Mouse (Mus musculus): ENCODE results near the gene Magi1. TPM values are rescaled to one million over a fixed set of nuclear protein-coding genes. Genes with fewer than 3 reads are reported as not detected.
A peak's percentile ranks its signal among the peaks of the same experiment; 100 is the strongest.
"Not testable (repeated sequence)": the region's sequence is repeated elsewhere in the genome, so short reads cannot be mapped to it uniquely, and the experiment has no call there.

Magi1 gene
- total RNA-seq, 2 experiments from 2014 or later, result 27.2 to 29.0 TPM

- not testable (repeated sequence) for DNase-seq (ENCODE audit: low spot score in 2 of 2)
These were observed 280.1 kb downstream of the Magi1 start for GRCm38 (mm10) chr6:94003586-94003985.

- no peak for DNase-seq (ENCODE audit: low spot score in 2 of 2)
These were observed 286.8 kb downstream of the Magi1 start for GRCm38 (mm10) chr6:93996841-93997485.

GRCm38 (mm10) chr6:93987561-93987960 lies 296.2 kb downstream of the Magi1 start:
- DNase-seq (ENCODE audit: low spot score in 2 of 2), result no peak

DNA sequence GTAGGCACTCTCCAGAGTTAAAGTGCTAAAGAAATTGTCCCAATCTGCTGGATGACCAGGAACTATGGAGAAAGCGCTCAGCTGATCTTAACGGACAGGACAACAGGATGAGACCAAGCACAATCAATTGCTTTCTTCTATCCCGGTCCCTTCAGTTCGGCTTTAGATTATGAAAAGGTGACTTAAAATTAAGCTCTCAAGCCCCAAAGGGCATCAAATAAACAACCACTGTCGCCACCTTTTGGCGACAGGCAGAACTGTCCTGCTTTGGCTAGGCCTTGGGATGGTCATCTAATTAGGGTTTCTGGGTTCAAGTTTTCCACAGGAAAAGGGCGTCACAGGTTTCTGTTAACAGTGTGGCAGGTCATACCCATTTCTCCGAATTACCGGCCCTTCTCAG lies 298.6 kb downstream of the Magi1 start:
- peak in 1 of 2 experiments; percentile 7 for DNase-seq (ENCODE audit: low spot score in 2 of 2)

- DNase-seq (ENCODE audit: low spot score in 2 of 2), result no peak
These were observed 300.2 kb downstream of the Magi1 start for GRCm38 (mm10) chr6:93983551-93983950.

DNA sequence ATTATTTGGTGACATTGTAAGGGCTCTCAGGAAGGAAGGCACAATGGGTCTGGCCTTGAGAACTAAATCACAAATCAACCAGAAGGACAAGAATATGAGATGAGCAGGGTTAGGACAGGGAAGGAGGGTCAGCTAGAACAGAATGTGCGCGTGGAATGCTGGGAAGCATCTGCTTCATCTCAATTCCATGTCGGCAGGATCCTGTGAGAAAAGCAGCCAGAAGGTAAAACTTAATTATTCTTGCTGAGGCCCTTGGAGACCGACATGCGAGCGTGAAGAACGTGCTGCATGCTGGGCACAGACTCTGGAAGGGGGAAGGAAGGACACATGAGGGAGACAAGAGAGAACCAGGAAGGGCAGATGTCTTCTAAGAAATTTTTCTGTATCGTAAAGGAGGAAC lies 302.5 kb downstream of the Magi1 start:
- DNase-seq (ENCODE audit: low spot score in 2 of 2), result no peak

GRCm38 (mm10) chr6:93979241-93979640 lies 304.5 kb downstream of the Magi1 start:
- DNase-seq (ENCODE audit: low spot score in 2 of 2), result no peak

DNA sequence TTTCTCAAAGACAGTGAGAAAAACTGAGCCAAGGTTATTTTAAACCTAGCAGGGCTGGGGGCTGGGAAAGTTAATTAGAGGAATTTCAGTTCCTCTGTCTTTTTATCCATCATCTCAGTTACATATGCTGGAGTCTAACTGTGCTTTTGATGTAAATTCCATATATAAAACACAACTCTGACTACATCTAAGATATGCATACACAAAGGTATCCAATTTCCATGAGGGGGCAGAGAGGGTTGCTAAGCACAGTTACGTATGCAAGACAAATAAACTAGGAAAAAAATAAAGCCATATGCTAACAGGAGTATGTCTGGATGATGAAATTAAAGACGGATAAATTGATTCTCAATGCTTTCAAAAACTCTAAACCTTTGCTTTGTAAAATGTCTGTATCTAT lies 315.0 kb downstream of the Magi1 start:
- DNase-seq (ENCODE audit: low spot score in 2 of 2), result no peak

DNA sequence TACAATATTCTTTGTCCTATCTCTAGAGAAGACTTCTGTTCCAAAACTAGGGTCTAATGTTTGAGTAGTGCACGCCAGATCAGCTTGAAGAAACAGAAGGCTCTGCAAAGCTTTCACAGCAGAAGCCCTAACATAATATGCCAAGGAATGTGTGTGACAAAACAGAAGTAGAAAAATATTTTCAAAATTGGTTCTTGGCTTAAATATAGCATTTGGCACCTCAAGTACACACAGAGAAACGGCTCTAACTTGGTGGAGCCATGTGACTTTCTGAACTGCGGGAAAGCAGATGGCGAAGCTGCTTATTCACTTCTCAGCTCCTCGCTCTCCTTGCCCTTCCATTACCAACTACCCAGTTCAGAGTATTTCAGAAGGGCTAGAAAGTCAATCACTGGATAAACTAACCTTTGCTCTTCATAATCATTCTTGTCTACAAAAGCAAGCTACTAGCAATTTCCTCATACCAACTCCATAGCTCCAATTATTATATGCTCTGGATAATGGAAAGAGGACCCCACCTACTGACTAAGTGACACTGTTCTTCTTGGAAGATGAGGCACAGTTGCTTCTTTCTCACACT lies 320.9 kb downstream of the Magi1 start:
- no peak for DNase-seq (ENCODE audit: low spot score in 2 of 2)

DNA sequence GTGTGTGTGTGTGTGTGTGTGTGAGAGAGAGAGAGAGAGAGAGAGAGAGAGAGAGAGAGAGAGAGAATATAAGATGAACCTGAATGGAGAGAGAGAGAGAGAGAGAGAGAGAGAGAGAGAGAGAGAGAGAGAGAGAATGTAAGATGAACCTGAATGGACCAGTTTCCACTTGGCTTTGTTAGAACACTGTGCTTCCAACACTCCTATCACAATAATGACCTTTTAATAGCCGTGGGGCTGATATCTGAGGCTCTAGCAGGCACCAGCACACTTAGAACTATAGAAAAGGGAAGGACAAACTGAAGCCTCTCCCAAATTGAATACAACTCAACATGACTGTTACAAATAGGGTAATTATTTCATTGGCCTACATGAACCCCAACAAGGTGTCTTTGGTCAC lies 321.9 kb downstream of the Magi1 start:
- no peak for DNase-seq (ENCODE audit: low spot score in 2 of 2)

GRCm38 (mm10) chr6:93957172-93957571 lies 326.5 kb downstream of the Magi1 start:
- DNase-seq (ENCODE audit: low spot score in 2 of 2), result no peak

GRCm38 (mm10) chr6:93946612-93947011 lies 337.1 kb downstream of the Magi1 start:
- DNase-seq (ENCODE audit: low spot score in 2 of 2), result no peak

- DNase-seq (ENCODE audit: low spot score in 2 of 2), result no peak
These were observed 347.4 kb downstream of the Magi1 start for GRCm38 (mm10) chr6:93936359-93936758.

GRCm38 (mm10) chr6:93935793-93936192 lies 347.9 kb downstream of the Magi1 start:
- no peak for DNase-seq (ENCODE audit: low spot score in 2 of 2)

DNA sequence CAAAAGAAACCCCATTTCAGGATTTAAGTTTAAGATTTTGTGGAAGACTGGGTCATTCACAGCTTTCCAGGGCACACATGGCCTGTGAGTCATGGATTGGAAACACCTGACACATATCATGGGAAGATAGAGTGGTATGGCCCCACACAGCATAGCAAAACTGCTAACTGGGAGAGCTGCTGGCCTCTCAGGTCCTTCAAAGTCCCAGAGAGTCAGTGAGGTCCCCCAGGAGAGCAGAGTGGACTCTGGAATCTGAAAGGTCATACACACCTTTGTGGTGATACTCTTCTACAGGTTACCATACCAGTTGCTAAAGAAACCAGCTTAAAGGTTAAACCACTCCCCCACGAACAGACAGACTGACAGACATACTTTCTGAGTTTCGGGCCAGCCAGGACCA lies 349.0 kb downstream of the Magi1 start:
- no peak for DNase-seq (ENCODE audit: low spot score in 2 of 2)

GRCm38 (mm10) chr6:93924568-93924967 lies 359.1 kb downstream of the Magi1 start:
- DNase-seq (ENCODE audit: low spot score in 2 of 2), result no peak

- DNase-seq (ENCODE audit: low spot score in 2 of 2), result no peak
These were observed 359.7 kb downstream of the Magi1 start for GRCm38 (mm10) chr6:93923972-93924371.

DNA sequence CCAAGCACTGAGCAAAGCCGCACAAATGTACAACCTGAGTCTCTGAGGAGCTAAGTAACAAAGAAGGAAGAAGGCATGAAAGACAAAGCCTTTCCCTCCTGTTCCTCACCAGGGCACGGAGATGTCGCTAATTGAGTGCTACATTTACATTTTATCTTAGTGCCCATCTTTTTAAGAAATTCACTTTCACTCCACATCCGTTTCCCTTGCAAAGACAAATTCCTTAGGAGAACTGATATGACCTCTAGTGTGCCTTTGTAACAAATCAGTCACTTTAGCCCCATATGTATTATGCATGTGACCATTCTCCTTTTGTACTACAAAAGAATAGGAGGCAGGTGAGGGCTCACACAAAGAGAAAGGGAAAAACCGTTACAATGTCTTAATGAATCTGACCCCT lies 360.4 kb downstream of the Magi1 start:
- DNase-seq (ENCODE audit: low spot score in 2 of 2), result no peak

DNA sequence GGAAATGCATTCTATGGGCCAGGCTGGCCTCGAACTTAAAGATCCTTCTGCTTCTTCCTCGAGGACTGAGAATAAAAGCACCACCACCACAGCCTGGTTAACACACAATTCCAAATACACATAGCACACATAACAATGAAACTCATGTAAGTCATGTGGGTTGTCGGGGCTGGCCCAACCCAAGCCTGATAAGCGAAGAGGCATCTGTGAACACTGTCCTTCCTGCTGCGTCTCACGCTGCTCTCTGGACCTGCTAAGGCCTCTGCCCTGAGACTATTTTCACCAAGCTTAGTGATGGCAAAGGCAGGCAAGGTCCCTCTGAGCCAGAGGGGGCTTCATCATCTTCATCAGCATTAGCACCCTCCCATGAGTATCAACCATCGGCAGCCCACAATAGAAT lies 360.8 kb downstream of the Magi1 start:
- no peak for DNase-seq (ENCODE audit: low spot score in 2 of 2)

- no peak for DNase-seq (ENCODE audit: low spot score in 2 of 2)
These were observed 370.4 kb downstream of the Magi1 start for GRCm38 (mm10) chr6:93913226-93913861.

- no peak for DNase-seq (ENCODE audit: low spot score in 2 of 2)
These were observed 371.0 kb downstream of the Magi1 start for GRCm38 (mm10) chr6:93912582-93913225.

- DNase-seq (ENCODE audit: low spot score in 2 of 2), result no peak
These were observed 371.6 kb downstream of the Magi1 start for GRCm38 (mm10) chr6:93912003-93912581.
